Comparison of ENCODE assay signal across 19 mouse cellular contexts in the genomic region with DNA sequence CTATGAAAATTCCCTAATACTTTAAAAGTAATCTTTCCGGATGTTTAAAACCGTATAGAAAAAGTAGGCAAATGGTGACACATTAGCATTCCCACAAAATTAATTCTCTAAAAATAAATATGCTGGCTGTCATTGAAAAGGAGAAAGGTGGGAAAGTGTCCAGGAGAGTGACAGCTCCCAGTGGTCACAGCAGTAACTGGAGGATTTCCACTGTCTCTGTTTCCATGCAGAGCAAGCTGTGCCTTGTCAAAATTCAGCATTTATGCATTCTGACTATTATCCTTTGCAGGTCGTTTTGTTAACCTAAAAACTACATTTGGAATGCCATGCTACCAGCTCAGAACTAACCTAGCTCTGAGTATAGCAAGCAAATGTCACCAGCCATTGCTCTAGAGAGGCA.
DNase-seq lines count a peak whose midpoint lies in the region; ATAC-seq lines count a peak whose summit lies in the region.
"Had no signal": no experiment of that assay in that cellular context is flagged by ENCODE, and none has a peak within 500 bp of the region (broad histone marks: within the 10 kb centered on the region; RNA-seq: fewer than 3 reads in every experiment).

No protein-coding gene starts in this region.

- peak; percentile 56; the same call in 1 of the 2 replicates for ATAC-seq in cerebellum, adult (ENCODE audit: insufficient number of reproducible peaks, low FRiP score, low TSS enrichment)
- ATAC-seq: activated CD4-positive, CD25-positive, alpha-beta regulatory T cell, adult 4 months; CD4-positive, CD25-positive, alpha-beta regulatory T cell, adult 4 months; Patski had no signal

- no peak for DNase-seq in cerebellum, postnatal 36 days
- DNase-seq in cerebellum, postnatal 10 days = peak; percentile 73 to 74
- DNase-seq in cerebellum, adult 11 months = no peak
- DNase-seq in cerebellum, postnatal 14 days = peak; percentile 40 to 72
- no peak for DNase-seq in cerebellum, adult 11-12 months
- DNase-seq: adrenal gland, adult 2 months; adrenal gland, adult 8-10 months; adrenal gland, postnatal 10 days; adrenal gland, postnatal 14 days; adrenal gland, postnatal 25 days; adrenal gland, postnatal 36 days; B cell, adult 2 months; cerebellum, adult 18-20 months; cerebellum, adult 8-10 months; cerebellum, adult 9-10 months had no signal

Comparison
In these comparisons a context has a peak if more than half of its experiments do, and no peak if none do; other contexts are left out.
1. DNase-seq: peak in cerebellum, postnatal 10 days (2 of 2) and cerebellum, postnatal 14 days (2 of 2); none in cerebellum, postnatal 36 days (0 of 2), cerebellum, adult 11 months (single experiment) and cerebellum, adult 11-12 months (single experiment).